Mouse (Mus musculus) CH12.LX (cell line): ENCODE data around the gene Fam219a.

Experiments
- CHD2 ChIP-seq: IDR thresholded peaks from 2 replicates; pipeline ENCODE4 v1.6.1; 2011; ENCODE audit warnings: low read length, improper control_type of control experiment
- CTCF ChIP-seq, 2 experiments: IDR thresholded peaks in 1 of 2; conservative IDR thresholded peaks in 1 of 2; 2 replicates each; pipeline ENCODE4 v1.5.1; 2011 to 2012; ENCODE audit warnings: low read depth in 2 of 2, low read length in 2 of 2, improper control_type of control experiment in 1 of 2, inconsistent platforms in 1 of 2, mild to moderate bottlenecking in 1 of 2, moderate library complexity in 1 of 2
- EP300 ChIP-seq: IDR thresholded peaks from 2 replicates; pipeline ENCODE4 v1.6.1; 2011; ENCODE audit warnings: low read length, improper control_type of control experiment
- MEF2A ChIP-seq: IDR thresholded peaks from 2 replicates; pipeline ENCODE4 v1.6.1; 2014; ENCODE audit warnings: low read depth, mild to moderate bottlenecking, inconsistent platforms, low read length, improper control_type of control experiment, borderline replicate concordance
- USF1 ChIP-seq: IDR thresholded peaks from 2 replicates; pipeline ENCODE4 v1.6.1; 2014; ENCODE audit warnings: low read depth, mild to moderate bottlenecking, inconsistent platforms, low read length, improper control_type of control experiment

DNA sequence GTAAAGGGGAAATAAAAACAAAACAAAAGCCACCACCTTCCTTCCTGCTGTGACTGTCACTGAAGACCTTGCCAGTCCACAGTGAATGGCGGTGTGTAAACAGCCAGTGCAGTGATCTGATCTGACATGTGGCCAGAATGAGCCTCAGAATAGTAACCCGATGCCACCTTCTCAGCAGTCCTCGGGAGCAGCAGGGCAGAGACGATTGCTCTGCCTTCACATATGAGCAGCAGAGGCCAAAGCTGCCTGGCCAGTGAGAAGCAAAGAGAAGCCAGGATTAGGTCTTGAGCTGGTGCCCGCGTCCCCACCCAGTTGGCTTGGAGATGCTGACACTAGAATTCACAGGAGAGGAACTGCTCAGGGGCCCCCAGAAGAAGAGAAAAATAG lies 41.2 kb upstream of the Fam219a start:
- no peak for TF ChIP-seq USF1
- TF ChIP-seq CTCF (conservative IDR thresholded peaks at IDR 0.05 in 1 of 2, IDR thresholded peaks at IDR 0.05 in 1 of 2; ENCODE audit: low read depth in 2 of 2, low read length in 2 of 2): no peak
- TF ChIP-seq EP300: no peak
- no peak for TF ChIP-seq MEF2A
- TF ChIP-seq CHD2: no peak
